Mouse (Mus musculus) WW6 (cell line): ENCODE measurements around the gene Sema3b.

Experiments
- DNase-seq: peaks from one replicate; pipeline ENCODE4 v3.0.0-alpha.2; 2013; ENCODE audit warnings: low read depth, low spot score

Gene Sema3b

DNA sequence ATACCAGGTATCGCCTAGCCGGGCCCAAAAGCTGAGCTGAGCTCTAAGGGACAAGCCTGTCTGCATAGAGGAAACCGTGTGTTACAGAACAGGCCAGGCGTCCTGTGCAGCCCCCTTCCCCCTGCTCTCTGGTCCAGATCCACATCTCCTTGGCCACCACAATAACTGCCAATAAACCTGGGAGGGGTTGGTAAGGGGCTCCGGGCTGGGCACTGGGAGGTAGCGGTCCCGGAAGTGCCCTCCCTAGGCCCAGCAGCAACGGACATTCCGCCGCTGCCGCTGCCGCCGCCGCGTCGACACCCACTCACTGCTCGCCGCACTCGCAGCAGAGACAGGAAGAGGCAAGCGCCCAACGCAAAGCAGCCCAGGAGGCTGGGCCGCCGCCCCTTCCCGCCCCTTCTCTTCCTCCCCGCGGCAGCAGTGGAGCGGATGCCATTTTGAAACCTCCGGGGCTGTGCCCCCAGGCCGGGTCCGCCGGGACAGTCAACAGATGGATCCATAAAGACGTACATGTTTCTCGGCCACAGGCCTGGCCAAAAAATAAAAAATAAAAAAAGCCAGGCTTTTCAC, 24.1 kb upstream of the Sema3b start:
- DNase-seq = no peak

DNA sequence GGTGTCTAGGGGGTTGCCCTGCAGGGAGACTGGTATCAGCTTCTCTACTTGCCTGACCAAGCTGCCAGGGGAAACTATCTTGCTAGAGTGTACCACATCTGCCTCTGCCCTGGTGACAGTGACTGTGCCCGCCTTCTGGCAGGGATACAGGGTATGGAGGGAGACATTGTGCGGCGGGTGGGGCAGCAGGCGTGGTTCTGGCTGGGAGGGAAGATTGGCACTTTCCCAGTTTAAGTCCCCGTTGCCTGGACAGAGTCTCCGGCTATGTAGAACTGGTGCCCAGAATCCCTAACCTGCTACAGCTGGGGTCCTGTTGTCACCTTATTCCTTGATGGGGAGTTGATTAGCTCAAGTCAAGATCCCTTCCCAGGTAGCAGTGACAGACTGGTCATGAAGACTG, 23.4 kb upstream of the Sema3b start:
- no peak for DNase-seq

DNA sequence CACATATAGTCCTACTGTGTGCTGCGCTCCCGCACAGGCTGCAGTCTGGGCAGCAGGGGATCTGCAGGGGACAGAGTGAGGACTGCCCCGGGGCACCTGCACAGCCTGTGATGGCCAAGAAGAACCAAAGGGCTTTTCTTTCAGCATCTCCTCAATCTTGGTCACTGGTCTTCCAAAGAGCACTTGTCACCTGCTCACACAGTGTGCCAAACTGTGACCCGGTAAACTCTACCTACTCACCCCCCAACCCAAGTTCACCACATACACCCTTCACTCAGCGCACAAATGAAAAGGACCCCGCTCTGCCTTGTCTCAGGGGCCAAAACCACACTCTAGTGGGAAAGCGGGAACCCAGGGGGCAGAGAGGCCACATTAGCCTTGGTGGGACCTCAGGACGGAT, 22.8 kb upstream of the Sema3b start:
- DNase-seq = no peak

DNA sequence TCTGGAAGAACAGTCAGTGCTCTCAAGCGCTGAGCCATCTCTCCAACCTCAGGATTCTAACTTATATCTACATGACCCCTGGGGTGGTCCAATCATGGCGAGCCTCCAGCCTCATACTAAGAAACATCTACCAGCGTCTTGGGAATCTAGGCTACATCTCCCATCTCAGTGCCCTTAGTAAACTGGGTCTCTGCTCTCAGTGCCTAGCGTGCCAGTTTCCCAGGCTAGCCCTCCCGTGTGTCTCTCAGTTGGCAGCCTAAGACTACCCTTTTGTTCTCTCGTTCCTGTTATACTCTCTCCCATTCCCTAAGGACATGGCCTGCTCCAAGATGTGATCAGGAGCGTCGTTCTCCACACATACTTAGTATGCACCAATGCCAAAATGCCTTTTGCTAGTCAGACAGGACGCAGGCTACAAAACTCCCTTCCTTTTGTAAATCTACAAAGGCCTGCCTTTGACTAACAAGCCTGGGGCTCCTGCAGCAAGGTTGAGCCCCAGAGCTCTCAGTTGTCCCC, 22.3 kb upstream of the Sema3b start:
- DNase-seq = no peak

DNA sequence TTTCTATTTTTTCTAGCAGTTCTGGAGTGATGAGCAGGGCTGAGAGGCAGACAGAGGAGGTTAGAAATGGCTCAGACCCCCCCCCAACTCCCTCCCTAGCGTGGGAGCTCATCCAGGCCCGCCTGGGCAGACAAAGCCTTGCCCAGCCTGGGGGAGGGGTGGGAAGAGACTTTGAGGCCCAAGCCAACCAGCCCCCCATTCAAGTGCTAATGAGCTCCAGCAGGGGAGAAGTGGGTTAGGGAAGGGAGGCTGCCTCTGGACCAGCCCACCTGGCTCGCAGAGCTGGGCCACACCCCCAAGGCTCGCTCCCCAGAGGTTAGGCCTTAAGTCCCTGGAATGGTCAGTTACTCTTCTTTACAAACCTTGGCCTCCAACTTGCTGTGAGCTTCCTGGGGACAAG, 21.5 kb upstream of the Sema3b start:
- DNase-seq = peak; percentile 75

DNA sequence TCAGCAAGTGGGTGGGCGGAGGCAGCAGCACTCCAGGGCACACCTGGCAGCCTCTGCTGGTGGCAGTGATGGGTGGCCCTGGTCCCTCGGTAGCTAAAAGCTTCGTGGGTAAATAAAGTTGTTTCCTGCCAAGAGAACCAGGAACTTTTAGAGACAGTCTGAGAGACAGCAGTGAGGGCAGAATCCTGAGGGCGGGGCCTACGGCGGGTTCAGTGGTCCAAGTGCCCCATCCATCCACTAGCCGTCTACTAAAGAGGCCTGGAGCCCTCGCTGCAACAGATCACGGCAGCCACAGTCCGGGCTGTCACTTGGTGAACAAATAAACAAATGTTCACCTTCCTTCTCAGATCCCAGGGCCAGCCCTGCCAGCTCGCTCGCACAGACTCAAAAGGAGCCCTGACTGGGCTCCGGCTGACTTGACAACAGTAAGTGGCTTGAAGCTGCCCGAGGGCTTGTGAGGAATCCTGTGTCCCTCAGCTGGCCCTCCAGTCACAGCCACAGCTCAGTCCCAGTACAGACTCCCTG, 20.9 kb upstream of the Sema3b start:
- DNase-seq = no peak

DNA sequence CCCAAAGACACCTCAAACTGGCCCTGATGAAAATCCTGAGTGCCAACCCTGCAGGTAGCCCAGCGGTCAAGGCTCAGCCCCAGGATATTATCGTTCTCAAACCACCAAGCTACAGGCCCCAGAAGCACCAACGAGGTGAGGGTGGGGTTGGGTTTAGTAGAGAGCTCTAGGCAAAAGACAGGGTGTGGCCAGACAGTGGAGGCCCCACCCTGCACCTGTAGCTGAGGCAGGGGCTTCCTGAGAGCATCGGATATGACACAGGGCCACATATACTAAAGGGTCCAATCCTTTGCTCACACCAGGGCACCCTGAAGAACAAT, 20.3 kb upstream of the Sema3b start:
- DNase-seq = no peak

DNA sequence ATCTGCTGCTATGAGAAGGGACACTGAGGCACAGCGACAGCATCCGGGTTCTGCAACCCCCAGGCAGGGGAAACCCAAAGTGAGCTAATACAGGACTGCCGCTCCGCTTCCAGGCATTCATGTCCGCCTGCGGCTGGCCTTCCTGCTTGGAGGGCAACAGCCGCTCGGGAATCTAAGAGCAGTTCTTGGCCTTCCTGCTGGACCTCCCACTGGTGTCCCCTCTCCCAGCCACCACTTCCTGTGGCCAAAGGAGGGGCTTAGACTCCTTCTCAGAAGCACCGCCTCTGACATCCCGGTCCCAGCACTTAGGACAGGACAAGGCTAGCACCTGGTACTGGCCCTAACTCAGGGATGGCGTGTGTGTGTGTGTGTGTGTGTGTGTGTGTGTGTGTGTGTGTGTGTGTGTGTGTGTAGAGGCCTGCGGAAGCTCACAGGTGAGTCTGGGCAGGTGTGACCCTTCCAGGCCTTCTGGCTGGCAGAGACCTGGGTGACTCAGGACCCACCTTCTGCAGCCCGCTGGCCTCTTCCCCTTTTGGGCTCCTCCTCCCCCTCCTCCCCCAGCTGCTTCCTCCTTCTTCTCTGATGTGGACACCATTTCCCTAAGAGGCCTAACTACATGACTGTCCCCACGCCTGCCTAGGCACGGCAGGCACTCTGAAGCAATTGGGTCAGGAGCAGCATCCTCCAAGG, 19.8 kb upstream of the Sema3b start:
- no peak for DNase-seq

DNA sequence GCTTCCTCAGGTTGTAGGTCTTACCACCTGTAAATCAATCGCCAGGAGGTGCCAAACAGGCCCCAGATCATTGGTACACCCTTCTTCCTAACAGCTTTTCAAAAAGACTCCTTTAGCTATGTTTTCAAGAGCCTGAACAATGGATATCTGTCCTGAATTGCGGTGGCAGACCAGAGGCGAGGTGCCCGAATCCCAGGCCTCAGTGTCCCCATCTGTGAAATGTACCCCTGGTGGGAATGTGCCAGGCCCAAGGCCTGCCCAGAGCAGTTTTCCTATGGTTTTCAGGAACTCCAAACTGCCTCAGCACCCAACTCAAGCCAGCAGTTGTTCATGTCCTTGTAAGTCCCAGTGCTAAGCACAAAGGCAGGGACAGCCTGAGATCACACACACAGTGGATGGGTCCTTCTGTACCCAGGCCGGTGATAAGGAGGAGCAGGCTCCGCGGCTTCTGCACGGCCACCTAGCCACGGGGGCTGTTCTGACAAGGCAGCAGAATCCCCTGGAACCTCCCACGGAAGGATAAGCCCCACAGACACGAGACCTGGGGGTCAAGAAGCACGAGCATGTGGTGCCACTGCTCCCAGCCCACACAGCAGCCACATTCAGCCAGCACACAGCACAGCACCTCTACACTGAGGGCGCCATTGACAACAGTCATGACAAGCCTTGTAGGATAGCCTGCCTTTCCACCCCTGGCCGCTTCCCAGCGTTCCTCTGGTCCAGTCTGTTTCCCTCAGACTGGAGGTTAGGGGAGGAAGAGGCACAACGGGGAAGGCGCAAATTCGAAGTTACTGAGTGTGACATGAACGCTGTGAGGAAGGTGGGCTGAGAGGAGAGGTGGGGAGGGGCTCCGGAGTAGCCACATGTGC, 18.6 kb upstream of the Sema3b start:
- no peak for DNase-seq

DNA sequence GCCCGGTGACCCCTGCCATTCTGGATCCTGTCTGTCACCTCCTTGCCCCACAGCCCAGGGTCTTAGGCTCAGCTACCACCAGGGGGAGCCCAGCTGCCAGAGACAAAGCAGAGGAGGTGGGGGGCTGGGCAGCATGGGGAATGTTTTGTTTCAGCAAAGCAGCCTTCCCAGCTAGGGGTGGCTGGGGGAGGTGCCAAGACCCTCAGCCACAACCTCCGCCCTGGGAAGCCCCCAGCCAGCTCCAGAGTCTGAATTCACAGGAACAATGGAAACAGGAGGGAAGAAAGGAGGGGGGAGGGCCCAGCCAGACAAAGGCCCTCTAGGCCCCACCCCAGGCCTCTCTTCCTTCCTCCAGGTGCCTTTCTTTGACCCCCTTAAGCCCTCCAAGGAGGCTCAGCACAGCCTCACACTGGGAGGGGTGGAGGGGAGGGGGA, 17.8 kb upstream of the Sema3b start:
- DNase-seq = peak; percentile 94

DNA sequence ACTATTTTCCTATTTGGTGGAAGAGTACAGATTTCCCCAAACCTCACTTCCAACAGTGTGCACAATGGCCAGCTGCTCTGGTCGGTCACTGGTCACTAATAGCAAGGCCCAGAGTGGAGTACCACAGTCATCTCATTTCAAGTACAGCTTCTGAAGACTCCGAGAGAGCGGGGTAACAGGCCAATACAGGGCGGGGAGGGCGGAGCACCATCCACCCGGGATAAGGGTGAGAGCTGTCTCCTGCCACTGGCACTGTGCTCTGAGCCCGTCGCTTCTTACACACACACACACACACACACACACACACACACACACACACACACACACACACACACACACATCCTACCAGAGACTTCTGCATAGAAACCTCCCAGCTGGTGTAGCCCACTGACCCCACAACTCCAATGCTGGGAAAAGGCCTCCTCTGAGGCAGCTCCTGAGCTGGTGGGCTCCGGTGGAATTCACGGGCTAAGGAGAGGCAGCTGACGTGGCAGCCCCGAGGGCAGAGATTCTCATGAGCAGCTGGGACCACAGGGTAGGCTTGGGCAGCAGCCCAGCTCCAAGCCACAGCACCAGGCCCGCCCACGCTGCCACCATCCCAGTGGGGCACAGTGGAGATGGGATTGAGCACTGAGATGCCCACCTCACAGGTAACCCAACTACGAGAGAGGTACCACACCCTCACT, 17.3 kb upstream of the Sema3b start:
- no peak for DNase-seq

DNA sequence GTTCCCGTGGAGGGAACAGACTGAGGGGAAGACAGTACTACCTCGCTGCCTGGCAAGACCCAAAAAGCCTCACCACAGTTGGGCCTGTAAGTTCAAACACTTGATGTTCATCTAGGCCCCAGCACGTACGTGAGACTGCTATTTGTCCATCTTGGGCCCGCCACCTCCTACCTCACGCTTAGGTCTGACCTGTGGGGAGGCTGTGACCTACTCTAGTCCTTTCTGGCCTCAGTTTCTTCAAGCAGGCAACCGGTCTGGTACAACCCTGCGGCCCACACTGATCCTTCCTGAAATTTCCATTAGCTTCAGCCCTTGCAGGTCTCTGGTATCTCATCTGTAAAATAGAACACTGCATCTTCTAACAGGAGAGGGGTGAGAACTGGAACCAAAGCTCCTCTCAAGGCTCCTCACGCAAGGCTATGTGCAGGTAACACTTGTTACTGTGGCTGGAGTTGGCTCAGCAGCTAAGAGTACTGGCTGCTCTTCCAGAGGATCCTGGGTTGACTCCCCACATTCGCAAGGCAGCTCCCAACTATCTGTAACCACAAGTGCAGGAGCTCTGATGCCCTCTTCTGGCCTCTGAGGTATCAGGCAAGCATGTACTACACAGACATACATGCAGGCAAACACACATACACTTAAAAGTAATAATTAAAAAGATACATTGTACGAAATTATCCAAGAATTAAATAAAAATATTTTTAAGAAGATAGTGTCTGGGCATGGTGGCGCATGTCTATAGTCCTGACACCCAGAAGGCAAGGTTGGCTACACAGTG, 16.5 kb upstream of the Sema3b start:
- no peak for DNase-seq

DNA sequence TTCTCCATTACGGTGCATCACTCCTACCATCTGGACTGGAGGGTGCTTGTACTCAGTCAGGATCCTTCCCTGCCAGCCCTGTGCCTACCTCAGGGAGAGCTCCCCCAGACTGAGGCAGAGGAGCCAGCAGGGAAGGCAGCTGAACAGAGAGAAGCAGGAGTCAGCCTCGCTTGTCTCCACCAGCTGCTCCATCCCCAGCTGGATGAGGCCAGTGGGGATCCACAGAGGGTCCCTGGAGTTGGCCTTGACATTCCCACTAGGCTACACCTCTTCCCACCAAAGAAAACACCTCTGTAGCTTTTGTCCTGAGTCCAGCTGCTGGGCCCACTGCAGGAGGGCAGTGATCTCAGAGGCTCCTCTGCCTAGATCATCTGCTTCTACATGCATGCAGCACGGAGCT, 15.9 kb upstream of the Sema3b start:
- no peak for DNase-seq

DNA sequence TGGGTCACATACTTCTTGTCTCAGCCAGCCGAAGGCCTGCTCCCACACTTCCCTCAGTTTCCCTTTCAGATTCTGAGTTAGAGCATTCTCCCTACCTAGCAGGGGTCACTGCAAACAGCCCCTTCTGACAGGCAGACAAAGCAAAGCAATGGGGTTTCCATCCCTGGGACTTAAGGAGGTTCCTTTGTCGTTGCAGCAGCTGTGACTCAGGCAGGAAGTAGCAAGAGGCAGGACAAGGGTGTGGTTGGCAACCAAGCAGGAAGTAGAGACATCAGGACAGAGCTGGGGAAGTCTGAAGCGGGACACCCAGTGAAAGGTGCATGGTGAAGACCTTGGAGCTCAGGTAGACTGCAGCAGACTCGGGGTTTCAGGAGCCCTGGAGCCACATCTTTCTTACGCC, 15.5 kb upstream of the Sema3b start:
- no peak for DNase-seq

DNA sequence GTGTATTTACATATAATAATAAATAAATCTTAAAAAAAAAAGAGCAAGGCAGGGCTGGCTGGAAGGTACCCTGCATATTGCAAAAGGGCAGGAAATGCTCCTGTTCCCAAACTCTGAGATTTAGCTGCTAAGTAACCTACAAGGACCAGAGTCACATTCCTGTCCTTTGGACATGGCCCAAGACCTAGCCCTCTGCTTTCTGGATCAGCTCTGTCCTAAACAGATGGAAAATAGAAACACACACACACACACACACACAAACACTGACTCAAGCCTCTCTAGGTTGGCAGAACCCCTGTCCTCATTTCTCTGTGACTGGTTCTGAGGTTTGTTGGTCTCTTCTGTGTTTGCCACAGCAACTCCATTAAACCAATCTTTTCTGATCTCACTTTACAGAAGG, 11.9 kb upstream of the Sema3b start:
- DNase-seq = no peak

DNA sequence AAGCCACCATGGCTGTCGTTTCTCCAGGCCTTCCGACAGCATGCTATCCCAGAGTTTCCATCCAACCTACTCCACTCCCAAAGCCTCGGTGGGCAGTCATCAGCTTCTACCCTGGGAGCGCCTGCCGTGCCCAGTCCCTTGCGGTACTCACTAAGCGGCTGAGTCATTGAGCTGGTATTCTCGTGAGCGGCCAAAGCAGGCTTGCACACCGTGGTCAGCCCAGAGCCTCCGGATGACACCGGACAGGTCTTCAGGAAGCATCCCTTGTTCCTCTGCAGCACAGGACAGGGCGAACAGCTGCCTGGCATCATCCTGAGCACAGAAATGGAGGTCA, 10.5 kb upstream of the Sema3b start:
- DNase-seq = no peak

DNA sequence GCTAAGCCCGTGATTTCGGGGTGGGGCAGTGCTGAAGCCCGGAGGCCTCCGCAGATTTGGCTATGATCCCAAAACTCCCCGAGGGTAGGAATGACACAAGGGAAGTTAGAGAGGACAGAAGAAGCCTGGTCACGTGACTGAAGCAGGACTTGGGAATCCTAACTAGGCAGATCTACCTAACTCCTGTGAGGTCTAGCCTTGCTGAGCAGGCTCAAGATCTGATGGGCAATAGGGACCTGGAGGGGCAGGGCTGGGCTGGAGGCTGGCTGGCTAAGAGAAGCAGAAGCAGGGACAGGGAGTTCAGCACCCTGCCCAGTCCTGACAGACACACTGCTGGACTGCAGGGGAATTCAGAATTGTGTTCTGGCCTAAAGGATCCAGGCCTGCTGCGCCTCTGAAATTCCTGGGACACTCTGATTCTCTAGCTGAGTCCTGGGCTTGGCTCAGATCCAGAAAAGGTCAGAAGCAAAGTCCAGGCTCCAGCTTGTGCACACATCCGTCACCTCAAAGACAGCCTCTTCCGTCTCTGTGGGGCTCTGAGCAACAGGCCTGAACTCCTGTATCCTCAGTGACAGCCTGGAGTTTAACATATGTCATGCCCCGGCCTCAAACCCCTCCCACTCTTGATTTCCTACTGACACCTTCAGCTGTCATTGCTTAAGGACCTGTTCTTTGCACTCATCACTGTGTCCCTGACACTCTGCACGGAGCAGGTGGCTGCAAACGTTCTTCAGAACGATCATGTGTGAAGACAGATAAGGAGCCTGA, 9.9 kb upstream of the Sema3b start:
- no peak for DNase-seq

DNA sequence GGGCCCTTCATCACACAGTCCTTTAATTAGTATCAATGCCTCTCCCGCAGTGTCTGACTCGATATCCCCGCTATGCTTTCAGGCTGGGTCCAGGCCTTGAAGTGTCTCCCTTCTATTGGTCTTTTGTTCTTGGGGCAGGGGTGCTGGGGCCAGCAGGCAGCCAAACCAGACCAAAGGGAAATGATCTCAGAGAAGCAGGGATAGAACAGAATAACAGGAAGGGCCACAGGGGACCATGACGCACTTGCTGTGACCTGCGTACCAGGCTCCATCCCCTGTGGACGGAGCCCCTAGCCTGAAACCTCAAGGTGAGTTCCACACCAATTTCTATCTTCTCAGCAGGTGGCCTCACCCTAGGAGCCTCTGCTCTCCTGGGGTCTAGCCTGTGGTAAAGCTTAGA, 9.1 kb upstream of the Sema3b start:
- DNase-seq = no peak

DNA sequence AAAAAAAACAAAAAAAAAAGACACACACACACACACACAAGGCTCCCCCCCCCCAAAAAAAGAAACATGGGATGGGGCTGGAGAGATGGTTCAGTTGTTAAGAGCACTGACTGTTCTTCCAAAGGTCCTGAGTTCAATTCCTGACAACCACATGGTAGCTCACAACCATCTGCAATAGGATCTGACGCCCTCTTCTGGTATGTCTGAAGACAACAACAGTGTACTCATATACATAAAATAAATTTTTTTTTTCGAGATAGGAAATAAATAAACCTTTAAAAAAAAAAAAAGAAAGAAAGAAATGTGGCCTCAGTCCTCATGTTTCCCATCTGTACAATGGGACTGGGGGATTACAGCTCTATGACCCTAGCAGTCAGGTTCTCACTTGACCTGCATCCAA, 8.4 kb upstream of the Sema3b start:
- DNase-seq = no peak

DNA sequence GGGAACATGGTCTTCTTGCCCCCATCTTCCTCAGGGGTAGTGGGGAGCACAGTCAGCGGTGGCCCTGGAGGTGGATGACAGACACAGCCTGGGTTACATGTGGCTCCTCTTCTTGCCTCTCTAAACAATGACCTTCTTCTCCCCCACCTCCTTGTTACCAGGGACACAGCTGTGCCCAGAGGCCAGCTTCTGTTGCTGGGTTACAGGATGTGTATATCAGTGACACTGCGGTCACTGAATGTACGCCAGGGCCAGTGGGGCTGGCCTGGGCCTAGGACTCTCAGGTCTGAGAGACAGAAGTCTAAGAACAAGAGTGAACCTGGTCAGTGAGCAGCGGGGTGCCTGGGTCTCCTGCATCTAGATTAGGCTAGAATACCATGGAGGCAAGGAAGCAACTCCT, 6.0 kb upstream of the Sema3b start:
- DNase-seq = no peak
